8 mouse cellular contexts compared by ENCODE assay signal in genomic region chrX:153719602-153720001, GRCm38 (mm10). TPM values are rescaled to one million over a fixed set of nuclear protein-coding genes. Genes with fewer than 3 reads are reported as not detected.
DNase-seq lines count a peak whose midpoint lies in the region; ATAC-seq lines count a peak whose summit lies in the region.

No protein-coding gene starts in this region.

- peak; percentile 31 for DNase-seq in adrenal gland, postnatal 14 days
- DNase-seq in adrenal gland, adult 2 months: no peak
- DNase-seq in kidney, postnatal 4 days: peak; percentile 16 to 46
- DNase-seq in kidney, postnatal 14 days: no peak
- peak; percentile 60 for DNase-seq in ES-CJ7 (ENCODE audit: low read depth, low spot score)
- no peak for DNase-seq in left cerebral cortex, postnatal 25 days (ENCODE audit: low spot score in 2 of 2)
- DNase-seq in cerebellum, adult 9-11 months: no peak

- intact Hi-C loops in left cerebral cortex, postnatal 25 days (cut with DNase I): no loop called here

- peak; percentile 36 for ATAC-seq in inflammation-experienced regulatory T-cells, adult 6 months

RNA-seq across cellular contexts. Expression of gene Nbdy, which starts 3.8 kb away (rescaled TPM):
- 57.8 and 58.1 TPM in 2 replicates for total RNA-seq in adrenal gland, postnatal 14 days (2021)
- total RNA-seq in adrenal gland, adult 2 months (2021): 10 to 100 TPM; 58.8 to 59.9 TPM
- polyA plus RNA-seq in adrenal gland, adult 2 months (2012; rRNA removed): 31.9 and 35.9 TPM in 2 replicates
- polyA plus RNA-seq in inflammation-experienced regulatory T-cells, adult 6 months (2017; shearing (Covaris generic)): 10 to 100 TPM; 43.5 to 62.9 (median 48.5) TPM
- total RNA-seq in left cerebral cortex, postnatal 25 days (2021): 10 to 100 TPM; 47.3 to 56.7 TPM

RNA-seq across cellular contexts. Expression of gene Kctd12b, which starts 23.4 kb away (rescaled TPM):
- 16.2 and 19.9 TPM in 2 replicates for total RNA-seq in adrenal gland, postnatal 14 days (2021)
- total RNA-seq in adrenal gland, adult 2 months (2021): 10 to 100 TPM in 1 of 2 experiments, 1 to 10 TPM in 1; 5.0 to 11.0 TPM
- 0.71 and 0.89 TPM in 2 replicates for polyA plus RNA-seq in adrenal gland, adult 2 months (2012; rRNA removed)
- under 1 TPM in 2 of 3 experiments, not detected in 1; 0.26 to 0.39 TPM for polyA plus RNA-seq in inflammation-experienced regulatory T-cells, adult 6 months (2017; shearing (Covaris generic))
- 1 to 10 TPM; 2.7 to 3.4 TPM for total RNA-seq in left cerebral cortex, postnatal 25 days (2021)

Comparison
In these comparisons a context has a peak if more than half of its experiments do, and no peak if none do; other contexts are left out.
1. DNase-seq: peak in adrenal gland, postnatal 14 days (single experiment), kidney, postnatal 4 days (2 of 2) and ES-CJ7 (single experiment); none in adrenal gland, adult 2 months (single experiment), kidney, postnatal 14 days (single experiment), left cerebral cortex, postnatal 25 days (0 of 2) and cerebellum, adult 9-11 months (single experiment).